8 mouse cellular contexts compared by ENCODE assay signal in the genomic region with DNA sequence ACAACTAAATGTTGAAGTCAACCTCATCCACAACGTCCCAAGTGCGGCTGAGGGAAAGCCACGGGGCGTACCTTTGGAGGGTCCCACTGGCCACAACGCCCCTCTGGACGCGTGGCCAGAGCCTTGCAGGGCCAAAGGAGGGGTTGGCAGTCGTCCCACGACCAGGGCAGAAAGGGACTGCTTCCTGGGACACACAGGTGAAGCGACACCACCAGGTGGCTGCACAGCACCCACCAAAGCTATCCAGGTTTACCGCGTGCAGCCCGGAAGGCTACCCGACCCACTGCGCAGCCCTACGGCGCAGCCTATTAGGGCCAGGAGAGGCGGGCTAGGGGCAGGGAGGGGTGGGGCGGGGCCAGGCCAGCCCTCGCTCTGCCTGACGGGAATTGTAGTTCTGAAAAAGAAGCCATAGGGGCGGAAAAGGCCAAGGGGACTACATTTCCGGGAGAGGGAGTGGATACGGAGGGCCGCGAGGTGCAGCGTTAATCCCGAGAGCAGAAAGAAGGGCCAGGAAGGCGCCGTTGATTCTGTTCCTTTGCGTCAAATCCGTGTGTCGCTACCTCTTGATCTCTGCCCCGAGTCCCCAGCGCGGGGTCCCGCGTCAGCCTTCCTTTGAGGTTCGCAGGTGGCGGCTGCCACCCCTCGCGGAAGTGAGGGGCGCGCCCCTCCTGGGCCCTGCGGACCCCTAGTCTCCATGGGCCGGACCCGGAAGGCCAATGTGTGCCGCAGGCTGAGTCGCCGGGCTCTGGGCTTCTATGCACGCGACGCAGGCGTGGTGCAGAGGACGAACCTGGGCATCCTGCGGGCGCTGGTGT. TPM values are rescaled to one million over a fixed set of nuclear protein-coding genes. Genes with fewer than 3 reads are reported as not detected.
A peak's percentile ranks its signal among the peaks of the same experiment; 100 is the strongest.
DNase-seq lines count a peak whose midpoint lies in the region; ATAC-seq and TF ChIP-seq lines count a peak whose summit lies in the region.

Gene Dcaf17 (plus strand): TSS at position 29 of the 815 bp plus-strand sequence.
Gene Mettl8 (minus strand): TSS at position 284 of the 815 bp plus-strand sequence.

- peaks cover 47% of the 10 kb centered on the region for H3K36me3 ChIP-seq in G1E (replicated peaks)
- H3K36me3 ChIP-seq in forebrain, embryonic 16.5 days (ENCODE audit: control insufficient read depth, insufficient read depth), result peaks cover 5% of the 10 kb centered on the region
- peaks cover under 1% of the 10 kb centered on the region; the same call in 1 of the 2 replicates for H3K36me3 ChIP-seq in lung, embryonic 14.5 days (ENCODE audit: insufficient read depth)
- H3K36me3 ChIP-seq in thymus, adult 2 months (ENCODE audit: control insufficient read depth, insufficient read depth, low read length), result peaks cover 2% of the 10 kb centered on the region; the same call in 1 of the 2 replicates

- intact Hi-C loops in heart, postnatal 36 days (cut with DNase I), result loop anchor here (10.0 kb wide), 1 partner anchor 159 kb away; the partner anchor contains the start of gene Dync1i2

- peak within 1 kb of the TSS; percentile 73 for H3K4me2 ChIP-seq in forebrain, embryonic 16.5 days (ENCODE audit: low read length)
- H3K4me2 ChIP-seq in lung, embryonic 14.5 days, result peak within 1 kb of the TSS; percentile 58

- peak within 1 kb of the TSS; percentile 95 for H3K27ac ChIP-seq in forebrain, embryonic 16.5 days (ENCODE audit: low read length)
- peak within 1 kb of the TSS; percentile 95 for H3K27ac ChIP-seq in layer of hippocampus, adult 2 months
- peak within 1 kb of the TSS; percentile 94 for H3K27ac ChIP-seq in lung, embryonic 14.5 days (ENCODE audit: low read depth)
- H3K27ac ChIP-seq in olfactory bulb, adult 2 months (ENCODE audit: insufficient read depth, low read depth, low read length), result peak within 1 kb of the TSS; percentile 94
- peak within 1 kb of the TSS; percentile 94 for H3K27ac ChIP-seq in thymus, adult 2 months (ENCODE audit: control insufficient read depth, insufficient read depth, low read length)

- no peaks in the 10 kb centered on the region for H3K9me3 ChIP-seq in G1E (replicated peaks)
- H3K9me3 ChIP-seq in forebrain, embryonic 16.5 days (ENCODE audit: control insufficient read depth, low read length), result no peaks in the 10 kb centered on the region
- H3K9me3 ChIP-seq in lung, embryonic 14.5 days (ENCODE audit: low read depth, low read length), result no peaks in the 10 kb centered on the region

- peak within 1 kb of the TSS; percentile 97 for H3K4me3 ChIP-seq in G1E (ENCODE audit: low read depth, low read length)
- peak within 1 kb of the TSS; percentile 70 for H3K4me3 ChIP-seq in forebrain, embryonic 16.5 days (replicated peaks; ENCODE audit: low read length)
- H3K4me3 ChIP-seq in layer of hippocampus, adult 2 months, result peak within 1 kb of the TSS; percentile 74
- peak within 1 kb of the TSS; percentile 73 for H3K4me3 ChIP-seq in lung, embryonic 14.5 days (ENCODE audit: low read depth, low read length)
- H3K4me3 ChIP-seq in olfactory bulb, adult 2 months (ENCODE audit: insufficient read depth, low read depth, low read length), result peak within 1 kb of the TSS; percentile 96
- H3K4me3 ChIP-seq in thymus, adult 2 months (ENCODE audit: control insufficient read depth, insufficient read depth, low read length), result peak within 1 kb of the TSS; percentile 92

- peaks cover 16% of the 10 kb centered on the region for H3K4me1 ChIP-seq in G1E (ENCODE audit: insufficient read depth, low read depth, low read length)
- H3K4me1 ChIP-seq in forebrain, embryonic 16.5 days (replicated peaks; ENCODE audit: control insufficient read depth, insufficient read depth, low read length), result peaks cover 14% of the 10 kb centered on the region
- no peaks in the 10 kb centered on the region for H3K4me1 ChIP-seq in lung, embryonic 14.5 days (ENCODE audit: insufficient read depth)
- H3K4me1 ChIP-seq in olfactory bulb, adult 2 months (ENCODE audit: control insufficient read depth, insufficient read depth, low read length), result no peaks in the 10 kb centered on the region
- H3K4me1 ChIP-seq in thymus, adult 2 months (replicated peaks; ENCODE audit: control insufficient read depth, insufficient read depth, low read length), result peaks cover 17% of the 10 kb centered on the region

- no peaks in the 10 kb centered on the region for H3K27me3 ChIP-seq in G1E (ENCODE audit: insufficient read depth, low read length)
- no peaks in the 10 kb centered on the region for H3K27me3 ChIP-seq in forebrain, embryonic 16.5 days (replicated peaks; ENCODE audit: control insufficient read depth, insufficient read depth, low read length)
- H3K27me3 ChIP-seq in lung, embryonic 14.5 days (ENCODE audit: insufficient read depth, low read length), result no peaks in the 10 kb centered on the region
- no peaks in the 10 kb centered on the region for H3K27me3 ChIP-seq in thymus, adult 2 months (ENCODE audit: control insufficient read depth, insufficient read depth, low read length)

- peak; percentile 83 for TF ChIP-seq POLR2A in olfactory bulb, adult 2 months (IDR thresholded peaks at IDR 0.05; ENCODE audit: insufficient read depth, low read depth, low read length)
- TF ChIP-seq POLR2A in thymus, adult 2 months (IDR thresholded peaks at IDR 0.05; ENCODE audit: control insufficient read depth, extremely low read depth, insufficient read depth, low read length, poor library complexity), result peak; percentile 96

- no peak for TF ChIP-seq CTCF in G1E (IDR thresholded peaks at IDR 0.05; ENCODE audit: low read depth, low read length)
- peak; percentile 51 for TF ChIP-seq CTCF in layer of hippocampus, adult 2 months (conservative IDR thresholded peaks at IDR 0.05)
- TF ChIP-seq CTCF in lung, embryonic 14.5 days (IDR thresholded peaks at IDR 0.05; ENCODE audit: low read depth), result peak; percentile 63
- no peak for TF ChIP-seq CTCF in olfactory bulb, adult 2 months (IDR thresholded peaks at IDR 0.05; ENCODE audit: insufficient read depth, low read depth, low read length)
- peak; percentile 61 for TF ChIP-seq CTCF in thymus, adult 2 months (IDR thresholded peaks at IDR 0.05; ENCODE audit: borderline replicate concordance, control insufficient read depth, extremely low read depth, insufficient read depth, low read length, poor library complexity)

- peak; percentile 90 for ATAC-seq in G1E (ENCODE audit: extremely low read depth, insufficient number of reproducible peaks, low FRiP score, poor library complexity, severe bottlenecking)
- ATAC-seq in forebrain, embryonic 16.5 days, result peak; percentile 99
- ATAC-seq in lung, embryonic 14.5 days (ENCODE audit: insufficient read depth), result peak; percentile 99

- H3K9ac ChIP-seq in forebrain, embryonic 16.5 days (replicated peaks; ENCODE audit: low read depth, low read length), result peak within 1 kb of the TSS; percentile 84
- H3K9ac ChIP-seq in lung, embryonic 14.5 days, result peak within 1 kb of the TSS; percentile 84

- WGBS in forebrain, embryonic 16.5 days, result under 1% methylated on average over 57 of the region's 57 CpGs
- under 1% methylated on average over 57 of the region's 57 CpGs for WGBS in lung, embryonic 14.5 days
- WGBS in olfactory bulb, adult 2 months, result under 1% methylated on average over 57 of the region's 57 CpGs
- WGBS in thymus, adult 2 months, result under 1% methylated on average over 57 of the region's 57 CpGs

- peak; percentile 94 for DNase-seq in G1E (ENCODE audit: low spot score)
- peak; percentile 93 to 95 for DNase-seq in cerebellum, adult 18-20 months
- peak; percentile 89 to 91 for DNase-seq in heart, postnatal 36 days
- DNase-seq in layer of hippocampus, adult 2 months (ENCODE audit: low spot score in 2 of 2), result peak; percentile 89 to 92
- peak; percentile 97 for DNase-seq in lung, embryonic 14.5 days
- DNase-seq in thymus, adult 2 months, result peak; percentile 96

RNA-seq across cellular contexts. Expression of gene Dcaf17, which starts in this region (rescaled TPM):
- total RNA-seq in G1E (2014; fragmentation: Nextera tagmentation), result 25.7 and 26.6 TPM in 2 replicates
- total RNA-seq in G1E (2017), result 24.1 and 25.8 TPM in 2 replicates
- 5.1 and 6.0 TPM in 2 replicates for polyA plus RNA-seq in G1E (2012)
- polyA plus RNA-seq in forebrain, embryonic 16.5 days (2015; fragmentation: Nextera tagmentation; extraction: Ambion mirVana), result 37.2 and 43.3 TPM in 2 replicates
- total RNA-seq in heart, postnatal 36 days (2021), result 1 to 10 TPM; 5.0 to 5.2 TPM
- 10 to 100 TPM; 13.3 TPM for total RNA-seq in layer of hippocampus, adult 2 months (2021)
- polyA plus RNA-seq in lung, embryonic 14.5 days (2014; fragmentation: Nextera tagmentation; extraction: Ambion mirVana), result 28.1 and 28.6 TPM in 2 replicates
- not detected in 2 replicates for polyA plus RNA-seq in olfactory bulb, adult 2 months (2012; ENCODE audit: insufficient read depth, insufficient read length, low replicate concordance, missing spikeins)
- 10.2 and 12.0 TPM in 2 replicates for polyA plus RNA-seq in thymus, adult 2 months (2012; rRNA removed)

RNA-seq across cellular contexts. Expression of gene Mettl8, which starts in this region (rescaled TPM):
- 43.4 and 53.5 TPM in 2 replicates for total RNA-seq in G1E (2014; fragmentation: Nextera tagmentation)
- total RNA-seq in G1E (2017), result 25.5 and 25.8 TPM in 2 replicates
- polyA plus RNA-seq in G1E (2012), result 28.7 and 40.8 TPM in 2 replicates
- 15.3 and 15.4 TPM in 2 replicates for polyA plus RNA-seq in forebrain, embryonic 16.5 days (2015; fragmentation: Nextera tagmentation; extraction: Ambion mirVana)
- 1 to 10 TPM; 4.3 to 5.0 TPM for total RNA-seq in heart, postnatal 36 days (2021)
- total RNA-seq in layer of hippocampus, adult 2 months (2021), result 10 to 100 TPM; 15.7 to 16.6 TPM
- 15.8 and 19.6 TPM in 2 replicates for polyA plus RNA-seq in lung, embryonic 14.5 days (2014; fragmentation: Nextera tagmentation; extraction: Ambion mirVana)
- not detected in 2 replicates for polyA plus RNA-seq in olfactory bulb, adult 2 months (2012; ENCODE audit: insufficient read depth, insufficient read length, low replicate concordance, missing spikeins)
- 17.2 and 18.9 TPM in 2 replicates for polyA plus RNA-seq in thymus, adult 2 months (2012; rRNA removed)

Comparison
In these comparisons a context has a peak if more than half of its experiments do, and no peak if none do; other contexts are left out.
1. Peak in every context shown above with its lines: DNase-seq, ATAC-seq, H3K4me3 ChIP-seq and H3K27ac ChIP-seq.
2. CTCF ChIP-seq: peak in layer of hippocampus, adult 2 months (single experiment), lung, embryonic 14.5 days (single experiment) and thymus, adult 2 months (single experiment); none in G1E (single experiment) and olfactory bulb, adult 2 months (single experiment).